Mouse (Mus musculus) ES-E14 (cell line): ENCODE measurements around the gene Slc35e3.
"Not testable (repeated sequence)": the region's sequence is repeated elsewhere in the genome, so short reads cannot be mapped to it uniquely, and the experiment has no call there.

ENCODE experiments used
- CHD2 ChIP-seq: IDR thresholded peaks from 2 replicates; pipeline ENCODE4 v1.6.1; 2014; ENCODE audit warnings: mild to moderate bottlenecking, low read depth, low read length, inconsistent platforms
- HCFC1 ChIP-seq: IDR thresholded peaks from 2 replicates; pipeline ENCODE4 v1.6.1; 2012; ENCODE audit warnings: low read length, inconsistent platforms, borderline replicate concordance; ENCODE audit not compliant: insufficient read depth
- MAFK ChIP-seq: IDR thresholded peaks from 2 replicates; pipeline ENCODE4 v1.6.1; 2014; ENCODE audit warnings: mild to moderate bottlenecking, low read depth, low read length, inconsistent platforms; ENCODE audit not compliant: insufficient read depth
- ZNF384 ChIP-seq: IDR thresholded peaks from 2 replicates; pipeline ENCODE4 v1.6.1; 2012; ENCODE audit warnings: low read depth, low read length, inconsistent platforms

DNA sequence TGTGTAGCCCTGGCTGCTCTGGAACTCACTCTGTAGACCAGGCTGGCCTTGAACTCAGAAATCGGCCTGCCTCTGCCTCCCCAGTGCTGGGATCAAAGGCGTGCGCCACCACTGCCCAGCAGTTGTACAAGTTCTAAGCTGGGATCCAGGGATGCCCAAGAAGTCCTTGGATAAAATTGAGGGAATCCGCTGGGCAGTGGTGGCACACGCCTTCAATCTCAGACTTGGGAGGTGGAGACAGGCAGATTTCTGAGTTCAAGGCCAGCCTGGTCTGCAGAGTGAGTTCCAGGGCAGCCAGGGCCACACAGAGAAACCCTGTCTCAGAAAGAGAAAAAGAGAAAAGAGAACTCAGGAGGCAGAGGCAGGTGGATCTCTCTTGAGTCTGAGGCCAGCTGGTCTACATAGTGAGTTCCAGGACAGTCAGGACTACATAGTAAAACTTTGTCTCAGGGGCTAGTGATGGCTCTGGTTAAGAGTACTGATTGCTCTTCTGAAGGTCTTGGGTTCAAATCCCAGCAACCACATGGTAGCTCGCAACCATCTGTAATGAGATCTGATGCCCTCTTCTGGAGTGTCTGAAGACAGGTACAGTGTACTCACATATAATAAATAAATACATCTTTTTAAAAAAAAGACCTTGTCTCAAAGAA lies 41.7 kb downstream of the Slc35e3 start:
- TF ChIP-seq HCFC1, ZNF384, MAFK, CHD2: not testable (repeated sequence)
